Comparison of ENCODE assay signal across 14 mouse cellular contexts in the genomic region with DNA sequence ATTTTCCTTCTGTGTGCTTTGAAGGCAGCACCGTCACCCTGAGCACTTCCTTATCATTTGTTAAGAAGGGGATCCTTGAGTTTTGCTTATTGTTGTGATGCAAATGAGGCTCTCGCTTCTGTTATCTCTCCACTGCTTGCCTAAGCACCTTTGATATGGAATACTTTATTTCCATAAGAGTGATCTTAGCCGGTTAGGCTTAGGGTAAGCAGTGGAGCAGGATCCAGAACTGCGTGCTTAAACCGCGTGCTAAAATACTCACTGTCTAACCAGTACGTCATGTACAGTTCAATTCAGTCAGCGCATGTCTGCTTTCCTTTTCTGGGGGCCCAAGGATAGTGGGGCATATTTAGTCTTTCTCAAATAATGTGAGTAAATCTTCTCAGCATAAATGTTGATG. TPM values are rescaled to one million over a fixed set of nuclear protein-coding genes. Genes with fewer than 3 reads are reported as not detected.
DNase-seq lines count a peak whose midpoint lies in the region; ATAC-seq and TF ChIP-seq lines count a peak whose summit lies in the region.
"Had no signal": no experiment of that assay in that cellular context is flagged by ENCODE, and none has a peak within 500 bp of the region (broad histone marks: within the 10 kb centered on the region; RNA-seq: fewer than 3 reads in every experiment).

No protein-coding gene starts in this region.

- H3K9ac ChIP-seq in hindbrain, embryonic 11.5 days (ENCODE audit: low read depth, low read length): no peak overlapping the region
- H3K9ac ChIP-seq in hindbrain, embryonic 14.5 days: peak overlapping the region; percentile 41
- peak overlapping the region; percentile 55; the same call in 1 of the 2 replicates for H3K9ac ChIP-seq in midbrain, postnatal 0 days (replicated peaks; ENCODE audit: low read length, poor library complexity, severe bottlenecking)
- H3K9ac ChIP-seq in intestine, embryonic 15.5 days: no peak overlapping the region
- H3K9ac ChIP-seq: kidney, embryonic 15.5 days; limb, embryonic 15.5 days had no signal

- DNase-seq in hindbrain, embryonic 11.5 days (ENCODE audit: low spot score): no peak
- no peak for DNase-seq in hindbrain, embryonic 10.5 days (ENCODE audit: low spot score)
- DNase-seq in brain, adult 2 months (ENCODE audit: low read depth, low spot score): peak; percentile 55
- DNase-seq in hindbrain, embryonic 14.5 days (ENCODE audit: low spot score): peak; percentile 52
- no peak for DNase-seq in midbrain, postnatal 0 days (ENCODE audit: low spot score)
- DNase-seq in testis, postnatal 14 days (ENCODE audit: low spot score): no peak
- no peak for DNase-seq in kidney, postnatal 14 days
- DNase-seq: cerebellum, adult 18-20 months; gastrocnemius, adult 2 months; heart, adult 2 months had no signal

- TF ChIP-seq CTCF in midbrain, postnatal 0 days (IDR thresholded peaks at IDR 0.05): no peak

- 35% methylated on average over 8 of the region's 8 CpGs for WGBS in hindbrain, embryonic 11.5 days
- WGBS in hindbrain, embryonic 10.5 days: 35% methylated on average over 8 of the region's 8 CpGs
- 18% methylated on average over 8 of the region's 8 CpGs for WGBS in hindbrain, embryonic 14.5 days
- 21% methylated on average over 8 of the region's 8 CpGs for WGBS in midbrain, postnatal 0 days
- WGBS in intestine, embryonic 15.5 days: 60% methylated on average over 8 of the region's 8 CpGs

- no peak overlapping the region for H3K27ac ChIP-seq in hindbrain, embryonic 11.5 days (ENCODE audit: low read depth, low read length)
- H3K27ac ChIP-seq in hindbrain, embryonic 10.5 days: no peak overlapping the region
- H3K27ac ChIP-seq in hindbrain, embryonic 14.5 days: peak overlapping the region; percentile 81
- H3K27ac ChIP-seq in midbrain, postnatal 0 days (ENCODE audit: low read depth, low read length): no peak overlapping the region
- no peak overlapping the region for H3K27ac ChIP-seq in intestine, embryonic 15.5 days
- H3K27ac ChIP-seq: gastrocnemius, adult 2 months; heart, adult 2 months; kidney, embryonic 15.5 days; limb, embryonic 15.5 days had no signal

- no peaks in the 10 kb centered on the region for H3K36me3 ChIP-seq in hindbrain, embryonic 11.5 days (ENCODE audit: control insufficient read depth, insufficient read depth, low read length)
- peaks cover 6% of the 10 kb centered on the region for H3K36me3 ChIP-seq in hindbrain, embryonic 10.5 days
- H3K36me3 ChIP-seq in hindbrain, embryonic 14.5 days (replicated peaks; ENCODE audit: control insufficient read depth, insufficient read depth): no peaks in the 10 kb centered on the region
- H3K36me3 ChIP-seq in midbrain, postnatal 0 days (ENCODE audit: insufficient read depth, low read length): no peaks in the 10 kb centered on the region
- no peaks in the 10 kb centered on the region for H3K36me3 ChIP-seq in intestine, embryonic 15.5 days
- H3K36me3 ChIP-seq: kidney, embryonic 15.5 days; limb, embryonic 15.5 days had no signal

- peak overlapping the region; percentile 19; the same call in 1 of the 2 replicates for H3K4me2 ChIP-seq in hindbrain, embryonic 11.5 days (replicated peaks; ENCODE audit: low read depth, low read length)
- H3K4me2 ChIP-seq in hindbrain, embryonic 14.5 days (replicated peaks): peak overlapping the region; percentile 79
- H3K4me2 ChIP-seq in midbrain, postnatal 0 days (ENCODE audit: low read depth, low read length, poor library complexity, severe bottlenecking): peak overlapping the region; percentile 58
- no peak overlapping the region for H3K4me2 ChIP-seq in intestine, embryonic 15.5 days (replicated peaks)
- H3K4me2 ChIP-seq: kidney, embryonic 15.5 days; limb, embryonic 15.5 days had no signal

- no peak for ATAC-seq in hindbrain, embryonic 11.5 days (ENCODE audit: low FRiP score)
- ATAC-seq in hindbrain, embryonic 14.5 days (ENCODE audit: low FRiP score): no peak
- ATAC-seq in midbrain, postnatal 0 days (ENCODE audit: low FRiP score): peak; percentile 72
- ATAC-seq in intestine, embryonic 15.5 days: no peak
- ATAC-seq: lung, postnatal 0 days had no signal

- H3K27me3 ChIP-seq in hindbrain, embryonic 11.5 days (ENCODE audit: control insufficient read depth, insufficient read depth, low read length): no peaks in the 10 kb centered on the region
- no peaks in the 10 kb centered on the region for H3K27me3 ChIP-seq in hindbrain, embryonic 10.5 days (ENCODE audit: insufficient read depth, poor library complexity, severe bottlenecking)
- H3K27me3 ChIP-seq in hindbrain, embryonic 14.5 days (ENCODE audit: control insufficient read depth, insufficient read depth, low read length): no peaks in the 10 kb centered on the region
- H3K27me3 ChIP-seq in midbrain, postnatal 0 days (ENCODE audit: insufficient read depth, low read length): no peaks in the 10 kb centered on the region
- no peaks in the 10 kb centered on the region for H3K27me3 ChIP-seq in intestine, embryonic 15.5 days (replicated peaks)
- H3K27me3 ChIP-seq: kidney, embryonic 15.5 days; limb, embryonic 15.5 days had no signal

- H3K9me3 ChIP-seq in hindbrain, embryonic 11.5 days (ENCODE audit: control insufficient read depth, low read length): no peaks in the 10 kb centered on the region
- H3K9me3 ChIP-seq in hindbrain, embryonic 10.5 days: no peaks in the 10 kb centered on the region
- H3K9me3 ChIP-seq in hindbrain, embryonic 14.5 days (ENCODE audit: control insufficient read depth, low read length): no peaks in the 10 kb centered on the region
- no peaks in the 10 kb centered on the region for H3K9me3 ChIP-seq in midbrain, postnatal 0 days (ENCODE audit: low read length)
- H3K9me3 ChIP-seq in intestine, embryonic 15.5 days: no peaks in the 10 kb centered on the region
- H3K9me3 ChIP-seq: kidney, embryonic 15.5 days; limb, embryonic 15.5 days had no signal

- H3K4me1 ChIP-seq in hindbrain, embryonic 11.5 days (replicated peaks; ENCODE audit: control insufficient read depth, insufficient read depth, low read length): peaks cover 5% of the 10 kb centered on the region; the same call in 1 of the 2 replicates
- peaks cover 33% of the 10 kb centered on the region for H3K4me1 ChIP-seq in hindbrain, embryonic 10.5 days (replicated peaks)
- H3K4me1 ChIP-seq in hindbrain, embryonic 14.5 days (replicated peaks; ENCODE audit: control insufficient read depth, insufficient read depth, low read length): peaks cover 31% of the 10 kb centered on the region
- H3K4me1 ChIP-seq in midbrain, postnatal 0 days (ENCODE audit: insufficient read depth, low read length): peaks cover 6% of the 10 kb centered on the region; the same call in 1 of the 2 replicates
- no peaks in the 10 kb centered on the region for H3K4me1 ChIP-seq in intestine, embryonic 15.5 days (replicated peaks)
- H3K4me1 ChIP-seq: limb, embryonic 15.5 days had no signal

- H3K4me3 ChIP-seq in hindbrain, embryonic 11.5 days (ENCODE audit: low read depth, low read length): no peak overlapping the region
- no peak overlapping the region for H3K4me3 ChIP-seq in hindbrain, embryonic 10.5 days
- H3K4me3 ChIP-seq in hindbrain, embryonic 14.5 days (replicated peaks; ENCODE audit: low read length): peak overlapping the region; percentile 47
- H3K4me3 ChIP-seq in midbrain, postnatal 0 days (ENCODE audit: low read depth, low read length): peak overlapping the region; percentile 50
- H3K4me3 ChIP-seq in intestine, embryonic 15.5 days (replicated peaks): no peak overlapping the region
- H3K4me3 ChIP-seq: gastrocnemius, adult 2 months; heart, adult 2 months; kidney, embryonic 15.5 days; limb, embryonic 15.5 days had no signal

RNA-seq across cellular contexts. Expression of a gene that starts 3.1 kb away (rescaled TPM):
- 17.3 and 32.3 TPM in 2 replicates for polyA plus RNA-seq in hindbrain, embryonic 11.5 days (2014; fragmentation: Nextera tagmentation; extraction: Ambion mirVana)
- polyA plus RNA-seq in hindbrain, embryonic 10.5 days (2016; fragmentation: Nextera tagmentation; extraction: Ambion mirVana): 9.8 and 12.3 TPM in 2 replicates
- 54.4 and 56.0 TPM in 2 replicates for polyA plus RNA-seq in hindbrain, embryonic 14.5 days (2014; fragmentation: Nextera tagmentation; extraction: Ambion mirVana)
- 97.1 and 118 TPM in 2 replicates for total RNA-seq in midbrain, postnatal 0 days (2014; rRNA removed)
- polyA plus RNA-seq in midbrain, postnatal 0 days (2015; fragmentation: Nextera tagmentation; extraction: Ambion mirVana): 35.6 and 46.5 TPM in 2 replicates
- polyA plus RNA-seq in intestine, embryonic 15.5 days (2015; fragmentation: Nextera tagmentation; extraction: Ambion mirVana): 2.7 and 3.0 TPM in 2 replicates
- total RNA-seq: gastrocnemius, adult 2 months had no signal

Comparison
In these comparisons a context has a peak if more than half of its experiments do, and no peak if none do; other contexts are left out.
1. DNase-seq: peak in brain, adult 2 months (single experiment) and hindbrain, embryonic 14.5 days (single experiment); none in hindbrain, embryonic 11.5 days (single experiment), hindbrain, embryonic 10.5 days (single experiment), midbrain, postnatal 0 days (single experiment), testis, postnatal 14 days (single experiment) and kidney, postnatal 14 days (single experiment).
2. H3K4me3 ChIP-seq: peak in hindbrain, embryonic 14.5 days (single experiment) and midbrain, postnatal 0 days (single experiment); none in hindbrain, embryonic 11.5 days (single experiment), hindbrain, embryonic 10.5 days (single experiment) and intestine, embryonic 15.5 days (single experiment).
3. H3K9ac ChIP-seq: peak in hindbrain, embryonic 14.5 days (single experiment) and midbrain, postnatal 0 days (single experiment); none in hindbrain, embryonic 11.5 days (single experiment) and intestine, embryonic 15.5 days (single experiment).